Mouse (Mus musculus) neural tube, embryonic 15.5 days (tissue): ENCODE measurements at regions not wholly inside any gene's neighbourhood (a gene's known extent, or its start where the extent isn't known, plus 50 kb on each side); places are given as distances from the start of the nearest gene placed in this dataset.
A peak's percentile ranks its signal among the peaks of the same experiment; 100 is the strongest.

ENCODE experiments used
- ATAC-seq: fragments of 200-750 bp; cut with Nextera tagmentation; 2 replicates; pipeline ENCODE4 v1.8.0; 2017; ENCODE audit warnings: mild to moderate bottlenecking, moderate TSS enrichment, moderate library complexity; ENCODE audit not compliant: low FRiP score
- H3K27ac ChIP-seq: fragments of 300-500 bp; sonication (generic); replicated peaks from 2 replicates; pipeline ENCODE4 v1.5.1; 2015; ENCODE audit warnings: mild to moderate bottlenecking, inconsistent platforms
- H3K27me3 ChIP-seq: fragments of 300-500 bp; sonication (generic); replicated peaks from 2 replicates; pipeline ENCODE4 v1.6.1; 2015; ENCODE audit warnings: inconsistent platforms
- H3K36me3 ChIP-seq: fragments of 300-500 bp; sonication (generic); 2 replicates; pipeline ENCODE4 v1.6.1; 2015; ENCODE audit warnings: inconsistent platforms
- H3K4me1 ChIP-seq: fragments of 300-500 bp; sonication (generic); 2 replicates; pipeline ENCODE4 v1.6.1; 2015; ENCODE audit warnings: inconsistent platforms
- H3K4me2 ChIP-seq: fragments of 300-500 bp; sonication (generic); 2 replicates; pipeline ENCODE4 v1.6.1; 2015; ENCODE audit warnings: inconsistent platforms, mild to moderate bottlenecking, moderate library complexity
- H3K4me3 ChIP-seq: fragments of 300-500 bp; sonication (generic); replicated peaks from 2 replicates; pipeline ENCODE4 v1.5.1; 2015; ENCODE audit warnings: mild to moderate bottlenecking, inconsistent platforms
- H3K9ac ChIP-seq: fragments of 300-500 bp; sonication (generic); replicated peaks from 2 replicates; pipeline ENCODE4 v1.6.1; 2015; ENCODE audit warnings: mild to moderate bottlenecking, inconsistent platforms
- H3K9me3 ChIP-seq: fragments of 300-500 bp; sonication (generic); replicated peaks from 2 replicates; pipeline ENCODE4 v1.6.1; 2016; ENCODE audit warnings: inconsistent platforms
- WGBS: fragments of 180-500 bp; shearing (Covaris S2); methylation state at CpG from one replicate; pipeline ENCODE4 v1.1.7; 2015; ENCODE audit warnings: mixed read lengths; 5-methylcytosine and 5-hydroxymethylcytosine counted together

- WGBS = 86% methylated on average over 7 of the region's 7 CpGs
- Histone ChIP-seq H3K9ac (no peak overlapping the region), H3K4me3 (no peak overlapping the region), H3K4me1 (no peaks in the 10 kb centered on the region), H3K9me3 (0 out of 2 replicates have a peak, but pooled peaks cover under 1% of the 10 kb centered on the region), H3K27ac (no peak overlapping the region), H3K4me2 (no peak overlapping the region), H3K36me3 (no peaks in the 10 kb centered on the region), H3K27me3 (no peaks in the 10 kb centered on the region)
- no peak for ATAC-seq
These were observed 71.4 kb downstream of the Emp1 start for GRCm38 (mm10) chr6:135433753-135434152.

GRCm38 (mm10) chr6:135436315-135436714 is 74.0 kb downstream of the Emp1 start:
- 84% methylated on average over 4 of the region's 4 CpGs for WGBS
- Histone ChIP-seq H3K4me1 (peaks cover 5% of the 10 kb centered on the region), H3K4me3 (no peak overlapping the region), H3K9ac (no peak overlapping the region), H3K9me3 (0 out of 2 replicates have a peak, but pooled peaks cover 3% of the 10 kb centered on the region), H3K4me2 (no peak overlapping the region), H3K27ac (no peak overlapping the region), H3K27me3 (no peaks in the 10 kb centered on the region), H3K36me3 (no peaks in the 10 kb centered on the region)
- no peak for ATAC-seq

- H3K36me3 ChIP-seq = no peaks in the 10 kb centered on the region
- no peak overlapping the region for H3K4me2 ChIP-seq
- no peak for ATAC-seq
- H3K27ac ChIP-seq = no peak overlapping the region
- H3K4me3 ChIP-seq = no peak overlapping the region
- H3K9me3 ChIP-seq = 0 out of 2 replicates have a peak, but pooled peaks cover 3% of the 10 kb centered on the region
- no peak overlapping the region for H3K9ac ChIP-seq
- 96% methylated on average over 3 of the region's 3 CpGs for WGBS
- H3K4me1 ChIP-seq = peaks cover 14% of the 10 kb centered on the region
- 0 out of 2 replicates have a peak, but pooled peaks cover 2% of the 10 kb centered on the region for H3K27me3 ChIP-seq
These were observed 75.9 kb downstream of the Emp1 start for GRCm38 (mm10) chr6:135438271-135438670.

DNA sequence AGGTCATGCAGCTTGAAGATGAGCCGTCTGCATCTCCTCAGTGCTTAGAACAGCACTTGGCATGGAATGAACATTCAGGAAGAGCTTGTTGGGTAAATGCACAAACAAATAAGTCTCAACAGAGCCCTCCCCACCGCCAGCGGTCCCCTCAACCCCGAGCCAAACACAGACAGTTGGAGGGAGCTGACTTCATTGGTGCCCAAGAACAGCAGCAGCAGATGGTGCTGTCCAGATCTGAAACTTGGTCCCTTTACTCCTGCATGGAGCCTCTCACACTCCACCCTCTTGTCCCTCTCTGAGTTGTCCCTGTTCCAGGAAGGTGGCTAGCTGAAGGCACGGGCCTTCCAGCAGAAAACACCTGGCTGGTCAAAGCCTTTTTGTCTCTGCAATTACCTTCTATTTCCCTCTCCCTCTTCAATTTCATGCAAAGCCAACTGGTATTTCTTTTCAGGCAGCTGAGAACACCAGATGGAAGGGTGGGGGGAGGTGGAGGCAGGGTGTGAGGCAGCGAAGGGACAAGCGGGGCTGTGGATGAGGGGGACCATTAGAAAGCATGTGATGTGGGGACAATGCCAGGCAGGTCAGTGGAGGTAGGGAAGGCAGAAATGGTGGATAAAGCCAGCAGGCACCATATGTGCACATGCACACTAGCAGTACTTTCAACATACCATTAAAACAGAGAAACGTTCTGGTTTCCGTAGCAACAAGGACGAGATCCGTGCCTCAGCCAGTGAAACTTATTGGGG is 79.0 kb downstream of the Emp1 start:
- Histone ChIP-seq H3K9ac (no peak overlapping the region), H3K36me3 (no peaks in the 10 kb centered on the region), H3K4me2 (0 out of 2 replicates have a peak overlapping the region, but pooled peaks have one; percentile 23), H3K4me1 (peaks cover 22% of the 10 kb centered on the region), H3K27ac (peak overlapping the region; percentile 58), H3K9me3 (0 out of 2 replicates have a peak, but pooled peaks cover 3% of the 10 kb centered on the region), H3K4me3 (no peak overlapping the region), H3K27me3 (0 out of 2 replicates have a peak, but pooled peaks cover 2% of the 10 kb centered on the region)
- ATAC-seq = peak; percentile 26; the same call in 1 of the 2 replicates
- WGBS = 33% methylated on average over 11 of the region's 11 CpGs

DNA sequence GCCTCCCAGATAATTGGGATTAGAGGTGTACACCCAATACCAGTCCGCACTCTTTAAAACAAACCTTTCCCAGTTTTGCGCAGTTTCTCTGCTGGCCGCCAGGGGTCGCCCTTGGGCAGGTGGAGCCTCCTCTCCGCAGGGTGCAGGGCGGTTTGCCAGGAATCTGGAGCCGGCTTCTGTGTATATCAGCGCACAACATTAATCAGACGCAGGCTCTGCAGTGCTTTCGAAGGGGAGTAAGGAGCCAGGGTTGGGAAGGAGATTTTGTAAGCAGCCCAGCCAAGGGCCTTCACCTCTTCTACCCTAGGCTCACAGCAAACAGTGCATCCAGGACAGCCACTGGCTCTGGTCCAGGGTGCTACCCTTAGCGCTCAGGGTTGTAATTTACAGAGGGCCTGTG is 82.3 kb downstream of the Emp1 start:
- Histone ChIP-seq H3K9me3 (no peaks in the 10 kb centered on the region), H3K36me3 (no peaks in the 10 kb centered on the region), H3K4me2 (peak overlapping the region; percentile 38), H3K9ac (peak overlapping the region; percentile 38; the same call in 1 of the 2 replicates), H3K4me1 (peaks cover 22% of the 10 kb centered on the region), H3K27me3 (0 out of 2 replicates have a peak, but pooled peaks cover 2% of the 10 kb centered on the region), H3K27ac (peak overlapping the region; percentile 78), H3K4me3 (no peak overlapping the region)
- peak; percentile 93 for ATAC-seq
- WGBS = 2% methylated on average over 11 of the region's 11 CpGs

GRCm38 (mm10) chr6:135445070-135445469 is 82.7 kb downstream of the Emp1 start:
- Histone ChIP-seq H3K36me3 (no peaks in the 10 kb centered on the region), H3K4me2 (peak overlapping the region; percentile 38), H3K4me3 (no peak overlapping the region), H3K9ac (peak overlapping the region; percentile 38; the same call in 1 of the 2 replicates), H3K27ac (peak overlapping the region; percentile 78), H3K4me1 (peaks cover 22% of the 10 kb centered on the region), H3K9me3 (no peaks in the 10 kb centered on the region), H3K27me3 (0 out of 2 replicates have a peak, but pooled peaks cover 2% of the 10 kb centered on the region)
- no peak; the same call in 1 of the 2 replicates for ATAC-seq
- WGBS = 25% methylated on average over 8 of the region's 8 CpGs

GRCm38 (mm10) chr6:135447801-135448200 is 85.5 kb downstream of the Emp1 start:
- ATAC-seq = no peak
- H3K9ac ChIP-seq = no peak overlapping the region
- H3K27ac ChIP-seq = no peak overlapping the region

GRCm38 (mm10) chr6:135449228-135449627 is 86.9 kb downstream of the Emp1 start:
- no peak overlapping the region for H3K9ac ChIP-seq
- H3K4me3 ChIP-seq = no peak overlapping the region
- no peak for ATAC-seq
- H3K36me3 ChIP-seq = no peaks in the 10 kb centered on the region
- H3K27ac ChIP-seq = no peak overlapping the region
- 73% methylated on average over 5 of the region's 5 CpGs for WGBS
- no peak overlapping the region for H3K4me2 ChIP-seq
- H3K9me3 ChIP-seq = no peaks in the 10 kb centered on the region
- H3K4me1 ChIP-seq = peaks cover 8% of the 10 kb centered on the region
- H3K27me3 ChIP-seq = no peaks in the 10 kb centered on the region

More at GRCm38 (mm10) chr6:135447801-135448200, 85.5 kb downstream of the Emp1 start:
- Histone ChIP-seq H3K36me3 (no peaks in the 10 kb centered on the region), H3K27me3 (no peaks in the 10 kb centered on the region), H3K4me3 (no peak overlapping the region), H3K9me3 (no peaks in the 10 kb centered on the region), H3K4me1 (peaks cover 8% of the 10 kb centered on the region), H3K4me2 (no peak overlapping the region)
- WGBS = 73% methylated on average over 2 of the region's 2 CpGs

DNA sequence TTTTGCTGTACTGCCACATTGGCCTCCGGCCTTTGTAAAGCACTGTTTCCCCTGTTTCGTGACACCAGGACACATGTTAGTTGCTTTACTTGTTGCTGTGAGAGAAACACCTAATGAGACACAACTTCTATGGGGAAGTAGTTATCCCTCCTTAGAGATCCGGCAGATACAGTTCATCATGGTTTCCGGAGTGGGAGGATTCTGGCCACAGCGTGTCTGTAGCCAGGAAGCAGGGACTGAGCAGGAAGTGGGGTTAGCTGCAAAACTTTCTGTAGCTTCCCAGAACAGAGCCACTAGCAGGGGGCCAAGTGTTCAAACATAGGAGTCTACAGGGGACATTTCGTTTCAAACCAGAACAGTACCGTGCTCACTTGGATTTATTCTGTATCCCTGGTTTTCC is 88.2 kb downstream of the Emp1 start:
- no peak overlapping the region for H3K27ac ChIP-seq
- no peaks in the 10 kb centered on the region for H3K9me3 ChIP-seq
- no peak overlapping the region for H3K4me3 ChIP-seq
- no peaks in the 10 kb centered on the region for H3K27me3 ChIP-seq
- no peaks in the 10 kb centered on the region for H3K36me3 ChIP-seq
- no peak overlapping the region for H3K4me2 ChIP-seq
- ATAC-seq = no peak
- H3K4me1 ChIP-seq = no peaks in the 10 kb centered on the region
- WGBS = 88% methylated on average over 7 of the region's 7 CpGs
- H3K9ac ChIP-seq = no peak overlapping the region

- Histone ChIP-seq H3K27me3 (no peaks in the 10 kb centered on the region), H3K36me3 (no peaks in the 10 kb centered on the region), H3K4me1 (no peaks in the 10 kb centered on the region), H3K4me3 (no peak overlapping the region), H3K4me2 (no peak overlapping the region), H3K9me3 (no peaks in the 10 kb centered on the region), H3K27ac (no peak overlapping the region), H3K9ac (no peak overlapping the region)
- no peak for ATAC-seq
- 90% methylated on average over 8 of the region's 8 CpGs for WGBS
These were observed 88.9 kb downstream of the Emp1 start for GRCm38 (mm10) chr6:135451165-135451797.

DNA sequence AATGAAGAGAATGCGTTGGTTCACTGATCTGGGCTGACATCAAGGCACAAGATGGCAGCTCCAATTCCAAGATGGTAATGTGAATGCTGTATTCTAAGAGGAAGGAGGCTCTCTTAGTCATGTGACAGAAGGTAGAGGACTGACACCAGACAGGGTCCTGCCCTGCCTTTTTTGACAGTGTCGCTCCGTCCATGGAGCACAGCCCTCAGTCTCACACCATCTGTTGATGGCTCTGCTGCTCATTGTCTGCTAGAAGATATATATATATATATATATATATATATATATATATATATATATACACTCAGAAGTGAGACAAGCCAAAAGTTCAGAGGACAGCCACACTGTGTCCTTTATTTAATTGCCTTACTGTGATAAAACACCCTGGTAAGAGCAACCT is 90.7 kb downstream of the Emp1 start:
- 93% methylated on average over 3 of the region's 3 CpGs for WGBS
- no peaks in the 10 kb centered on the region for H3K27me3 ChIP-seq
- no peak for ATAC-seq

GRCm38 (mm10) chr6:135472495-135472894 is 110.2 kb downstream of the Emp1 start:
- no peak overlapping the region for H3K27ac ChIP-seq
- no peak overlapping the region for H3K9ac ChIP-seq

More for the DNA sequence above, 90.7 kb downstream of the Emp1 start:
- Histone ChIP-seq H3K9ac (no peak overlapping the region), H3K36me3 (no peaks in the 10 kb centered on the region), H3K4me3 (no peak overlapping the region), H3K9me3 (no peaks in the 10 kb centered on the region), H3K4me2 (no peak overlapping the region), H3K27ac (no peak overlapping the region), H3K4me1 (no peaks in the 10 kb centered on the region)

More at GRCm38 (mm10) chr6:135472495-135472894, 110.2 kb downstream of the Emp1 start:
- H3K4me3 ChIP-seq = no peak overlapping the region
- no peaks in the 10 kb centered on the region for H3K27me3 ChIP-seq
- H3K4me2 ChIP-seq = no peak overlapping the region
- 50% methylated on average over 6 of the region's 6 CpGs for WGBS
- H3K9me3 ChIP-seq = no peaks in the 10 kb centered on the region
- no peaks in the 10 kb centered on the region for H3K4me1 ChIP-seq
- H3K36me3 ChIP-seq = no peaks in the 10 kb centered on the region
- no peak for ATAC-seq
